In genomic region chr17:69303579-69304274, GRCm38 (mm10) we compare ENCODE assay signal across 12 mouse cellular contexts.
DNase-seq lines count a peak whose midpoint lies in the region; ATAC-seq lines count a peak whose summit lies in the region.
"Had no signal": no experiment of that assay in that cellular context is flagged by ENCODE, and none has a peak within 500 bp of the region (broad histone marks: within the 10 kb centered on the region; RNA-seq: fewer than 3 reads in every experiment).

No protein-coding gene starts in this region.

- no peaks in the 10 kb centered on the region for H3K36me3 ChIP-seq in forebrain, embryonic 16.5 days (ENCODE audit: control insufficient read depth, insufficient read depth)
- no peaks in the 10 kb centered on the region for H3K36me3 ChIP-seq in midbrain, embryonic 12.5 days

- peak; percentile 97 for ATAC-seq in forebrain, embryonic 16.5 days
- peak; percentile 70 for ATAC-seq in midbrain, embryonic 12.5 days (ENCODE audit: low FRiP score, low read depth)

- peak; percentile 17 for DNase-seq in layer of hippocampus, adult 11-12 months (ENCODE audit: low spot score)
- DNase-seq in layer of hippocampus, adult 9-10 months (ENCODE audit: low spot score) = no peak
- peak; percentile 63 for DNase-seq in ZHBTc4 (ENCODE audit: low read depth, low spot score)
- DNase-seq in thymus, postnatal 0 days (ENCODE audit: low spot score) = no peak
- no peak for DNase-seq in urinary bladder, postnatal 25 days (ENCODE audit: low spot score)
- DNase-seq in kidney, postnatal 36 days = no peak
- DNase-seq: adrenal gland, postnatal 25 days; liver; lung, postnatal 10 days; thymus, postnatal 25 days had no signal

- no peak overlapping the region for H3K9ac ChIP-seq in forebrain, embryonic 16.5 days (replicated peaks; ENCODE audit: low read depth, low read length)
- H3K9ac ChIP-seq in midbrain, embryonic 12.5 days (replicated peaks) = no peak overlapping the region

- H3K27me3 ChIP-seq in forebrain, embryonic 16.5 days (replicated peaks; ENCODE audit: control insufficient read depth, insufficient read depth, low read length) = no peaks in the 10 kb centered on the region
- no peaks in the 10 kb centered on the region for H3K27me3 ChIP-seq in midbrain, embryonic 12.5 days

- peak overlapping the region; percentile 35 for H3K4me2 ChIP-seq in forebrain, embryonic 16.5 days (ENCODE audit: low read length)
- H3K4me2 ChIP-seq in midbrain, embryonic 12.5 days (replicated peaks) = no peak overlapping the region

- no peaks in the 10 kb centered on the region for H3K9me3 ChIP-seq in forebrain, embryonic 16.5 days (ENCODE audit: control insufficient read depth, low read length)
- no peaks in the 10 kb centered on the region for H3K9me3 ChIP-seq in midbrain, embryonic 12.5 days

- no peak overlapping the region; the same call in 1 of the 2 replicates for H3K4me3 ChIP-seq in forebrain, embryonic 16.5 days (replicated peaks; ENCODE audit: low read length)
- H3K4me3 ChIP-seq in midbrain, embryonic 12.5 days = no peak overlapping the region

- WGBS in forebrain, embryonic 16.5 days = 35% methylated on average over 11 of the region's 11 CpGs
- WGBS in midbrain, embryonic 12.5 days = 79% methylated on average over 11 of the region's 11 CpGs

- peak overlapping the region; percentile 10; the same call in 1 of the 2 replicates for H3K27ac ChIP-seq in forebrain, embryonic 16.5 days (ENCODE audit: low read length)
- no peak overlapping the region for H3K27ac ChIP-seq in midbrain, embryonic 12.5 days (replicated peaks)

- peaks cover 14% of the 10 kb centered on the region for H3K4me1 ChIP-seq in forebrain, embryonic 16.5 days (replicated peaks; ENCODE audit: control insufficient read depth, insufficient read depth, low read length)
- H3K4me1 ChIP-seq in midbrain, embryonic 12.5 days = peaks cover 5% of the 10 kb centered on the region; the same call in 1 of the 2 replicates

Comparison
In these comparisons a context has a peak if more than half of its experiments do, and no peak if none do; other contexts are left out.
1. DNase-seq: peak in layer of hippocampus, adult 11-12 months (single experiment) and ZHBTc4 (single experiment); none in layer of hippocampus, adult 9-10 months (single experiment), thymus, postnatal 0 days (single experiment), urinary bladder, postnatal 25 days (single experiment) and kidney, postnatal 36 days (0 of 2).